Mouse (Mus musculus) midbrain, embryonic 16.5 days (tissue): ENCODE results near the gene Smok3b. TPM values are rescaled to one million over a fixed set of nuclear protein-coding genes. Genes with fewer than 3 reads are reported as not detected.
"Not testable (repeated sequence)": the region's sequence is repeated elsewhere in the genome, so short reads cannot be mapped to it uniquely, and the experiment has no call there.

ENCODE experiments used
- ATAC-seq: fragments of 200-750 bp; cut with Nextera tagmentation; 2 replicates; pipeline ENCODE4 v1.8.0; 2017; ENCODE audit warnings: moderate TSS enrichment
- H3K27ac ChIP-seq: fragments of 300-500 bp; sonication (generic); 2 replicates; pipeline ENCODE4 v1.5.1; 2014; ENCODE audit warnings: mild to moderate bottlenecking, low read length, mixed read lengths
- H3K27me3 ChIP-seq: fragments of 300-500 bp; sonication (generic); 2 replicates; pipeline ENCODE4 v1.6.1; 2014; ENCODE audit warnings: low read depth, low read length, mixed read lengths; ENCODE audit not compliant: control insufficient read depth, insufficient read depth
- H3K36me3 ChIP-seq: fragments of 300-500 bp; sonication (generic); 2 replicates; pipeline ENCODE4 v1.6.1; 2014; ENCODE audit warnings: mild to moderate bottlenecking, low read length, moderate library complexity, mixed read lengths; ENCODE audit not compliant: control insufficient read depth, insufficient read depth
- H3K4me1 ChIP-seq: fragments of 300-500 bp; sonication (generic); 2 replicates; pipeline ENCODE4 v1.6.1; 2014; ENCODE audit warnings: mild to moderate bottlenecking, low read length, mixed read lengths; ENCODE audit not compliant: control insufficient read depth, insufficient read depth
- H3K4me2 ChIP-seq: fragments of 300-500 bp; sonication (generic); 2 replicates; pipeline ENCODE4 v1.6.1; 2014; ENCODE audit warnings: mild to moderate bottlenecking, low read length, mixed read lengths
- H3K4me3 ChIP-seq: fragments of 300-500 bp; sonication (generic); 2 replicates; pipeline ENCODE4 v1.5.1; 2014; ENCODE audit warnings: low read depth, mild to moderate bottlenecking, low read length, moderate library complexity, mixed read lengths
- H3K9ac ChIP-seq: fragments of 300-500 bp; sonication (generic); 2 replicates; pipeline ENCODE4 v1.6.1; 2014; ENCODE audit warnings: low read depth, low read length, mixed read lengths
- H3K9me3 ChIP-seq: fragments of 300-500 bp; sonication (generic); replicated peaks from 2 replicates; pipeline ENCODE4 v1.6.1; 2014; ENCODE audit warnings: mild to moderate bottlenecking, low read length, mixed read lengths; ENCODE audit not compliant: control insufficient read depth, poor library complexity, severe bottlenecking
- WGBS: fragments of 180-500 bp; shearing (Covaris S2); extraction: QIAGEN DNeasy Blood & Tissue Kit; methylation state at CpG from one replicate; pipeline ENCODE4 v1.1.7; 2014; 5-methylcytosine and 5-hydroxymethylcytosine counted together
- polyA plus RNA-seq: library from polyadenylated mRNA; unstranded; fragments of >200 nt; fragmentation: Nextera tagmentation; extraction: Ambion mirVana; gene quantifications from 2 replicates; pipeline ENCODE4 v1.2.1, GENCODE M21; 2015

Smok3b gene
- polyA plus RNA-seq, 1 experiment from 2014 or later: not detected

DNA sequence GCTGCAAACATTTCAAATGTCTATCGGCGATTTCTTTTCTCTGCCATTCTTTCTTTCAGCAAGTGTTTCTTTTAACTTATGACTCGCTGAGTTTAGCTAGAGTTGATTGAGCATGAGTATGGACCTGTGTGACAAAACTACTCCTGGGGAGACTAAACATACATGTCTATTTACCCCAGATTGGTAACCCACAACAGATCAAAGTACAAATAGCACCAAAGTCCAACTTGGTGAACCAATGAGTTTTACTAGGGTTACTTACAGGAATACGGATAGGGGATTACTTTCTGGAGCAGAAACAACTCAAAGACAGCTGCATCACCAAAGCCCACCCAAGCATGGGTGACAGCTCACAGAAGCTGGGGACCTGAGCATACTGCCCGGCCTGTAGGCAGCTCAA lies 11.8 kb upstream of the Smok3b start:
- WGBS: 91% methylated on average over 5 of the region's 5 CpGs
- no peak overlapping the region for H3K27ac ChIP-seq
- no peak overlapping the region for H3K4me3 ChIP-seq
- H3K36me3 ChIP-seq: no peaks in the 10 kb centered on the region
- no peak for ATAC-seq
- H3K27me3 ChIP-seq: no peaks in the 10 kb centered on the region
- no peak overlapping the region for H3K4me2 ChIP-seq
- H3K9ac ChIP-seq: no peak overlapping the region
- H3K4me1 ChIP-seq: no peaks in the 10 kb centered on the region
- no peaks in the 10 kb centered on the region for H3K9me3 ChIP-seq

DNA sequence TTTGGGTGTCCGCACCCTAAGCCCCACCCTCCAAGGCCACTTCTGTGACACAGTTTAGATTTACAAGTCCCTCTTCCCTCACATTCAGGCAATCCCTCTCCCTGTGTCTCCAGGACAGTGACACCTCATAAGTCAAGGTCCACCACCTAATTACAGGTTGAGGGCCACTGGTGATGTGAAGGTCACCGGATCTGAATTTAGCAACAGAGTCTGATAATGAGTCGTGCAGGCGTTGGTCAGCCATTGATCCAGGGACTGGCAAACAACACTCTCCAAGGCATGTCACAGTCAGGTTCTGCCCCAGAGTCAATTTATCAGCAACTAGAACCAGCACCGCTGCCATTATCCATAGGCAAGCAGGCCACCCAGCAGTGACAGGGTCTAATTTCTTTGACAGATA lies 8.8 kb upstream of the Smok3b start:
- Histone ChIP-seq H3K4me2 (no peak overlapping the region), H3K27ac (no peak overlapping the region), H3K9ac (no peak overlapping the region), H3K4me1 (no peaks in the 10 kb centered on the region), H3K4me3 (no peak overlapping the region), H3K27me3 (no peaks in the 10 kb centered on the region), H3K36me3 (no peaks in the 10 kb centered on the region), H3K9me3 (no peaks in the 10 kb centered on the region)
- ATAC-seq: no peak
- 92% methylated on average over 5 of the region's 5 CpGs for WGBS

GRCm38 (mm10) chr5:138016530-138016929 lies 4.7 kb upstream of the Smok3b start:
- 92% methylated on average over 2 of the region's 2 CpGs for WGBS
- Histone ChIP-seq H3K27ac (no peak overlapping the region), H3K9me3 (no peaks in the 10 kb centered on the region), H3K36me3 (no peaks in the 10 kb centered on the region), H3K9ac (no peak overlapping the region), H3K4me2 (no peak overlapping the region), H3K27me3 (no peaks in the 10 kb centered on the region), H3K4me1 (no peaks in the 10 kb centered on the region), H3K4me3 (no peak overlapping the region)
- no peak for ATAC-seq

GRCm38 (mm10) chr5:138016997-138017396 lies 4.2 kb upstream of the Smok3b start:
- Histone ChIP-seq H3K9me3 (no peaks in the 10 kb centered on the region), H3K27ac (no peak overlapping the region), H3K4me3 (no peak overlapping the region), H3K27me3 (no peaks in the 10 kb centered on the region), H3K9ac (no peak overlapping the region), H3K4me2 (no peak overlapping the region), H3K4me1 (no peaks in the 10 kb centered on the region), H3K36me3 (no peaks in the 10 kb centered on the region)
- ATAC-seq: no peak

GRCm38 (mm10) chr5:138019577-138019976 lies 1.7 kb upstream of the Smok3b start:
- H3K36me3 ChIP-seq, H3K9ac ChIP-seq, H3K27me3 ChIP-seq, H3K9me3 ChIP-seq, H3K4me1 ChIP-seq, H3K27ac ChIP-seq, ATAC-seq, H3K4me3 ChIP-seq, H3K4me2 ChIP-seq: not testable (repeated sequence)
- whole genome bisulfite sequencing: 90% methylated on average over 3 of the region's 4 CpGs

DNA sequence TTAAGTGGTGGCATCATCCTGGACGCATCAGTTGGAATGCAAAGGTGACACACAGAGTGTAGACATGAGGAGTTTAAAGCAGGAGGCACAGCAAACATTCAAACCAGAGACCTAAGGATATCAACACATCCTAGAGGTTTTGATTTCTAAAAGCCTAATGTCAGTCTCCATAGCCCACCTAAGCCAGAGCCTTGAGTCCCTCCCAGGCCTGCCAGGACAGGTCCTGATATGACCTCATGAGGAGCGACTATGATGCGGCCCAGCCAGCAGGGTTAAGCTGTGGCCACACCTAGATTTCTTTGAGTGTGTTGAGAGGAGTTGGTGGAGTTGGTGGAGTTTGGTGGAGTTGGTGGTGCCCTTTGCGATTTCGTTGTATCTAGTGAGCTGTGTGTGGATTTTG lies 31.7 kb downstream of the Smok3b start, which contains the start of gene Smok3c:
Gene Smok3c (plus strand): TSS at position 301 of the 400 bp plus-strand sequence.
- H3K4me1 ChIP-seq, ATAC-seq: not testable (repeated sequence)

GRCm38 (mm10) chr5:138073803-138074202 lies 52.6 kb downstream of the Smok3b start:
- Histone ChIP-seq H3K27me3 (no peaks in the 10 kb centered on the region), H3K9ac (no peak overlapping the region), H3K4me3 (no peak overlapping the region), H3K36me3 (no peaks in the 10 kb centered on the region), H3K4me2 (no peak overlapping the region), H3K4me1 (no peaks in the 10 kb centered on the region), H3K27ac (no peak overlapping the region), H3K9me3 (no peaks in the 10 kb centered on the region)
- 82% methylated on average over 4 of the region's 4 CpGs for WGBS
- ATAC-seq: no peak

More for the DNA sequence above, 31.7 kb downstream of the Smok3b start, which contains the start of gene Smok3c:
- H3K27me3 ChIP-seq, H3K36me3 ChIP-seq, H3K27ac ChIP-seq, H3K9ac ChIP-seq, H3K4me2 ChIP-seq, H3K9me3 ChIP-seq, H3K4me3 ChIP-seq: not testable (repeated sequence)
- no CpG with 5 or more reads among the region's 5 CpGs for WGBS

DNA sequence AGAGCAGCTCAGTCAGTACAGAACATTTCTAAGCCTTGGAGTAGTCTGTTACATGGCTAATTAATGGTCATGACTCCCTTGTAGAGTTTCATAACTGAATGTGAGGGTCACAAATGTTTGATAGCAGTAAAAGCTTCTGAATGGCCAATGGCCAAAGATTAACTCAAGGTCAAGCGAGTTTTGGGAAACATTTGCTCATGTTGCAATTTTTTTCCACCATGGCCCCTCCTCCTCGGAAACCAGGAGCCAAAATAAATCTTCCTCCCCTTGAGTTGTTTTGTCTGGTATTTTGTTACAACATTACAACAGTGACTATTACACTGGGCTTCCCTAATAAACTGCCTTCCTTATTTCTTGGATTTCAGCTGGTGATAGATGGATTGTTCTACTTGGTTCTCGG lies 54.5 kb downstream of the Smok3b start:
- Histone ChIP-seq H3K4me3 (no peak overlapping the region), H3K36me3 (no peaks in the 10 kb centered on the region), H3K4me2 (no peak overlapping the region), H3K27ac (no peak overlapping the region), H3K9ac (no peak overlapping the region), H3K4me1 (no peaks in the 10 kb centered on the region), H3K9me3 (no peaks in the 10 kb centered on the region), H3K27me3 (no peaks in the 10 kb centered on the region)
- WGBS: 76% methylated on average over 3 of the region's 3 CpGs
- ATAC-seq: no peak

- Histone ChIP-seq H3K9ac (no peak overlapping the region), H3K36me3 (no peaks in the 10 kb centered on the region), H3K9me3 (no peaks in the 10 kb centered on the region), H3K4me3 (no peak overlapping the region), H3K4me2 (no peak overlapping the region), H3K27me3 (no peaks in the 10 kb centered on the region), H3K27ac (no peak overlapping the region), H3K4me1 (no peaks in the 10 kb centered on the region)
- 54% methylated on average over 2 of the region's 2 CpGs for WGBS
- no peak for ATAC-seq
Measured at GRCm38 (mm10) chr5:138076148-138076547, 54.9 kb downstream of the Smok3b start.

GRCm38 (mm10) chr5:138080456-138080855 lies 59.2 kb downstream of the Smok3b start:
- no peaks in the 10 kb centered on the region for H3K36me3 ChIP-seq
- H3K27ac ChIP-seq: no peak overlapping the region
- peaks cover 4% of the 10 kb centered on the region; the same call in 1 of the 2 replicates for H3K4me1 ChIP-seq
- H3K9me3 ChIP-seq: no peaks in the 10 kb centered on the region
- 89% methylated on average over 5 of the region's 5 CpGs for WGBS
- no peak overlapping the region for H3K4me3 ChIP-seq
- ATAC-seq: no peak
- no peaks in the 10 kb centered on the region for H3K27me3 ChIP-seq
- no peak overlapping the region for H3K4me2 ChIP-seq
- no peak overlapping the region for H3K9ac ChIP-seq
